Mouse (Mus musculus) liver, postnatal 0 days (tissue): ENCODE data around the gene Poll.

Experiments used
- CTCF ChIP-seq: sonication (generic); IDR thresholded peaks from 2 replicates; pipeline ENCODE4 v1.5.1; 2016; ENCODE audit warnings: antibody characterized with exemption, low read depth
- EP300 ChIP-seq: IDR thresholded peaks from 2 replicates; pipeline ENCODE4 v1.6.1; 2016; ENCODE audit warnings: antibody characterized with exemption, low read depth, mild to moderate bottlenecking

DNA sequence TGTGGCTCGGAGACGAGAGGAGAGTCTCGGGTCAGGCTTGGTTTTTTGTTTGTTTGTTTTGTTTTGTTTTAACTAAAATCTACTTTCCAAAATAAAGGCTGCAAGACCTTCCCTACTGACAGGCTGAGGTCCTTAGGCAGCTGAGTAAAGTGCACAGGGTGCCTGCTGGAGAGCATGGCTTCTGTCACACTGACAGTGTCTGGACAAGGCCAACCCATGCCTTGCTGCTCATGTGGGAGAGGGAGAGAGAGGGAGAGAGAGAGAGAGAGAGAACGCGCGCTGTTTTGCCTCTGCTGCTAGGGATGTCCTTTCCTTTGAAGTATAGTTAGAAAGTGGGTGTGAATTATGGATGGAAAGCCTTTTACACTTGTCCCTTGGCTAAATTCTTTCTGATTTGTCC, 28.8 kb downstream of the Poll start:
- TF ChIP-seq CTCF (no peak), EP300 (no peak)
